Comparison of ENCODE assay signal across 25 mouse cellular contexts in the genomic region with DNA sequence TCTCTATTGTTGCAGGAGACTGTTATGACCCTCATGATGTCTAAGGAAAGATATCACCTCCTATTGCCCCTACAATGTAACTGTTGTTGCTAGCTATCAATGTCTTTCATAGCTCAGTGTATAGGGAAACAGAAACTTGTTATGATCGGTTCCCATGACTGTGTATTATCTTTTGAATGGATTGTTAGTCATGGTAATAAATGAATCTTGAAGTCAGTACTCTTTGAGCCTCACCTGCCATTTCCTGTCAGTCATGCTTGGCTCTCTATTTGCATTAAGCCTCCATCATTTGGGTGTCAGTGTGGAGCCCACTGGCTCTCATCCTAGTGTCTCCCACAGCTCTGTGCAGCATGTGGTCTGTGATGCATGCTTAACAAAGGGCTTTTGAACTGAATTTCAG.
A peak's percentile ranks its signal among the peaks of the same experiment; 100 is the strongest.
DNase-seq lines count a peak whose midpoint lies in the region; ATAC-seq and TF ChIP-seq lines count a peak whose summit lies in the region.
"Had no signal": no experiment of that assay in that cellular context is flagged by ENCODE, and none has a peak within 500 bp of the region (broad histone marks: within the 10 kb centered on the region; RNA-seq: fewer than 3 reads in every experiment).

No protein-coding gene starts in this region.

- H3K4me1 ChIP-seq in midbrain, embryonic 12.5 days = peaks cover 33% of the 10 kb centered on the region
- no peaks in the 10 kb centered on the region for H3K4me1 ChIP-seq in midbrain, postnatal 0 days (ENCODE audit: insufficient read depth, low read length)
- H3K4me1 ChIP-seq in embryonic facial prominence, embryonic 12.5 days = peaks cover 36% of the 10 kb centered on the region
- H3K4me1 ChIP-seq in intestine, postnatal 0 days (replicated peaks; ENCODE audit: control insufficient read depth, insufficient read depth, low read length) = peaks cover 6% of the 10 kb centered on the region; the same call in 1 of the 2 replicates
- peaks cover 24% of the 10 kb centered on the region for H3K4me1 ChIP-seq in forebrain, embryonic 13.5 days

- WGBS in midbrain, embryonic 12.5 days = 64% methylated on average over 1 of the region's 1 CpGs
- 42% methylated on average over 1 of the region's 1 CpGs for WGBS in midbrain, postnatal 0 days
- 75% methylated on average over 1 of the region's 1 CpGs for WGBS in embryonic facial prominence, embryonic 12.5 days
- 42% methylated on average over 1 of the region's 1 CpGs for WGBS in intestine, postnatal 0 days
- 80% methylated on average over 1 of the region's 1 CpGs for WGBS in forebrain, embryonic 13.5 days

- no peak overlapping the region for H3K4me3 ChIP-seq in midbrain, embryonic 12.5 days
- H3K4me3 ChIP-seq in midbrain, postnatal 0 days (ENCODE audit: low read depth, low read length) = no peak overlapping the region
- H3K4me3 ChIP-seq in embryonic facial prominence, embryonic 12.5 days = no peak overlapping the region
- H3K4me3 ChIP-seq in intestine, postnatal 0 days (ENCODE audit: low read depth, low read length) = no peak overlapping the region
- H3K4me3 ChIP-seq in forebrain, embryonic 13.5 days = no peak overlapping the region
- H3K4me3 ChIP-seq: erythroblast, embryonic 14.5 days; forebrain, embryonic 15.5 days; heart, embryonic 15.5 days; limb, embryonic 10.5 days; liver, embryonic 15.5 days; lung, embryonic 15.5 days; megakaryocyte, embryonic 14.5 days had no signal

- H3K27ac ChIP-seq in midbrain, embryonic 12.5 days (replicated peaks) = no peak overlapping the region
- H3K27ac ChIP-seq in midbrain, postnatal 0 days (ENCODE audit: low read depth, low read length) = no peak overlapping the region
- H3K27ac ChIP-seq in embryonic facial prominence, embryonic 12.5 days = peak overlapping the region; percentile 42; the same call in 1 of the 2 replicates
- H3K27ac ChIP-seq in intestine, postnatal 0 days (ENCODE audit: low read depth, low read length) = no peak overlapping the region
- no peak overlapping the region for H3K27ac ChIP-seq in forebrain, embryonic 13.5 days
- H3K27ac ChIP-seq: forebrain, embryonic 15.5 days; hindbrain, embryonic 14.5 days; limb, embryonic 10.5 days; liver, embryonic 15.5 days; lung, embryonic 15.5 days had no signal

- no peaks in the 10 kb centered on the region for H3K9me3 ChIP-seq in midbrain, embryonic 12.5 days
- H3K9me3 ChIP-seq in midbrain, postnatal 0 days (ENCODE audit: low read length) = no peaks in the 10 kb centered on the region
- H3K9me3 ChIP-seq in embryonic facial prominence, embryonic 12.5 days = no peaks in the 10 kb centered on the region
- H3K9me3 ChIP-seq in intestine, postnatal 0 days (ENCODE audit: control insufficient read depth) = no peaks in the 10 kb centered on the region
- no peaks in the 10 kb centered on the region for H3K9me3 ChIP-seq in forebrain, embryonic 13.5 days (replicated peaks)
- H3K9me3 ChIP-seq: forebrain, embryonic 15.5 days; heart, embryonic 15.5 days; limb, embryonic 10.5 days; liver, embryonic 15.5 days; lung, embryonic 15.5 days; megakaryocyte, embryonic 14.5 days had no signal

- no peak for DNase-seq in midbrain, postnatal 0 days (ENCODE audit: low spot score)
- no peak for DNase-seq in gastrocnemius, adult 8-10 months (ENCODE audit: low spot score in 2 of 2)
- no peak for DNase-seq in layer of hippocampus, postnatal 14 days (ENCODE audit: low spot score in 2 of 2)
- DNase-seq: cerebellum, adult 11 months; cerebellum, adult 9-11 months; gastrocnemius, postnatal 25 days; heart, postnatal 36 days; kidney, adult 18-20 months; liver; lung, postnatal 36 days; right cerebral cortex, postnatal 14 days; thymus, postnatal 14 days had no signal

- no peaks in the 10 kb centered on the region for H3K36me3 ChIP-seq in midbrain, embryonic 12.5 days
- no peaks in the 10 kb centered on the region for H3K36me3 ChIP-seq in midbrain, postnatal 0 days (ENCODE audit: insufficient read depth, low read length)
- no peaks in the 10 kb centered on the region for H3K36me3 ChIP-seq in embryonic facial prominence, embryonic 12.5 days
- no peaks in the 10 kb centered on the region for H3K36me3 ChIP-seq in intestine, postnatal 0 days (ENCODE audit: control insufficient read depth, insufficient read depth)
- no peaks in the 10 kb centered on the region for H3K36me3 ChIP-seq in forebrain, embryonic 13.5 days (ENCODE audit: poor library complexity, severe bottlenecking)
- H3K36me3 ChIP-seq: forebrain, embryonic 15.5 days; heart, embryonic 15.5 days; limb, embryonic 10.5 days; liver, embryonic 15.5 days; lung, embryonic 15.5 days had no signal

- no peak overlapping the region for H3K9ac ChIP-seq in midbrain, embryonic 12.5 days (replicated peaks)
- no peak overlapping the region for H3K9ac ChIP-seq in midbrain, postnatal 0 days (replicated peaks; ENCODE audit: low read length, poor library complexity, severe bottlenecking)
- H3K9ac ChIP-seq in embryonic facial prominence, embryonic 12.5 days = no peak overlapping the region
- no peak overlapping the region for H3K9ac ChIP-seq in intestine, postnatal 0 days (ENCODE audit: low read depth, low read length)
- no peak overlapping the region for H3K9ac ChIP-seq in forebrain, embryonic 13.5 days
- H3K9ac ChIP-seq: forebrain, embryonic 15.5 days; heart, embryonic 15.5 days; hindbrain, embryonic 14.5 days; liver, embryonic 15.5 days; lung, embryonic 15.5 days had no signal

- no peaks in the 10 kb centered on the region for H3K27me3 ChIP-seq in midbrain, embryonic 12.5 days
- no peaks in the 10 kb centered on the region for H3K27me3 ChIP-seq in midbrain, postnatal 0 days (ENCODE audit: insufficient read depth, low read length)
- no peaks in the 10 kb centered on the region for H3K27me3 ChIP-seq in embryonic facial prominence, embryonic 12.5 days
- H3K27me3 ChIP-seq in intestine, postnatal 0 days (replicated peaks; ENCODE audit: control insufficient read depth, insufficient read depth, low read length) = no peaks in the 10 kb centered on the region
- no peaks in the 10 kb centered on the region for H3K27me3 ChIP-seq in forebrain, embryonic 13.5 days
- H3K27me3 ChIP-seq: forebrain, embryonic 15.5 days; heart, embryonic 15.5 days; liver, embryonic 15.5 days; lung, embryonic 15.5 days; megakaryocyte, embryonic 14.5 days had no signal

- no peak overlapping the region for H3K4me2 ChIP-seq in midbrain, embryonic 12.5 days (replicated peaks)
- no peak overlapping the region for H3K4me2 ChIP-seq in midbrain, postnatal 0 days (ENCODE audit: low read depth, low read length, poor library complexity, severe bottlenecking)
- no peak overlapping the region for H3K4me2 ChIP-seq in embryonic facial prominence, embryonic 12.5 days (replicated peaks)
- H3K4me2 ChIP-seq in intestine, postnatal 0 days (replicated peaks; ENCODE audit: low read depth) = peak overlapping the region; percentile 35; the same call in 1 of the 2 replicates
- H3K4me2 ChIP-seq in forebrain, embryonic 13.5 days = no peak overlapping the region
- H3K4me2 ChIP-seq: forebrain, embryonic 15.5 days; heart, embryonic 15.5 days; hindbrain, embryonic 14.5 days; liver, embryonic 15.5 days; lung, embryonic 15.5 days had no signal

- no peak for TF ChIP-seq CTCF in midbrain, postnatal 0 days (IDR thresholded peaks at IDR 0.05)
- TF ChIP-seq CTCF in intestine, postnatal 0 days (IDR thresholded peaks at IDR 0.05; ENCODE audit: low read depth) = no peak

- ATAC-seq in midbrain, embryonic 12.5 days (ENCODE audit: low FRiP score, low read depth) = peak; percentile 72; the same call in 1 of the 2 replicates
- ATAC-seq in midbrain, postnatal 0 days (ENCODE audit: low FRiP score) = no peak
- ATAC-seq in CD4-positive, CD25-positive, alpha-beta regulatory T cell, adult 4 months = peak; percentile 42
- ATAC-seq in embryonic facial prominence, embryonic 12.5 days (ENCODE audit: insufficient number of reproducible peaks, insufficient read depth, low FRiP score, low TSS enrichment) = no peak
- ATAC-seq in intestine, postnatal 0 days = peak; percentile 90
- no peak for ATAC-seq in forebrain, embryonic 13.5 days
- ATAC-seq: forebrain, embryonic 15.5 days had no signal

Comparison
In these comparisons a context has a peak if more than half of its experiments do, and no peak if none do; other contexts are left out.
1. ATAC-seq: peak in midbrain, embryonic 12.5 days (single experiment), CD4-positive, CD25-positive, alpha-beta regulatory T cell, adult 4 months (single experiment) and intestine, postnatal 0 days (single experiment); none in midbrain, postnatal 0 days (single experiment), embryonic facial prominence, embryonic 12.5 days (single experiment) and forebrain, embryonic 13.5 days (single experiment).